Mouse (Mus musculus): ENCODE data around the gene Gm21828.
"Not testable (repeated sequence)": the region's sequence is repeated elsewhere in the genome, so short reads cannot be mapped to it uniquely, and the experiment has no call there.

The Gm21828 gene

DNA sequence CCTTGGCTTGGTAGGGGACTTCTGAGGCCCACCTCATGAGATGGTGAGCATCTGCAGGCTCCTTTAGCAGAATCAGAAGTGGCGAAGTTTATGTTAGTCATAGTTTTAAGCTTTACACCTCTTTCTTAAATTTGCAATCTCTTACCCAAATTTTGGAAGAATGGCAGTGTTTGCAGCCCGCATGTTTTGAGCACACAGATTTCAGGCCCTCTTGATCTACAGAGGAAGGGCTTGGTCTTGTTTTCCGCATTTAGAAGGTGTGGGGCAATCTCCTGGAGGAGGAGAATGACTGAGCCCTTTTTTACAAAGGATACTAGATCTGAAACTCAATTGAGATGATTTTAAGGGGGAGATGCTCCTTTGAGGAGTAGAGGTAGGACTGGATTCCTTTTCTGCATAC lies at the start of gene Gm21828:
Gene Gm21828, minus strand, starts transcription at position 101 of the 400 bp plus-strand sequence.
- not testable (repeated sequence) for DNase-seq (ENCODE audit: low spot score)

DNA sequence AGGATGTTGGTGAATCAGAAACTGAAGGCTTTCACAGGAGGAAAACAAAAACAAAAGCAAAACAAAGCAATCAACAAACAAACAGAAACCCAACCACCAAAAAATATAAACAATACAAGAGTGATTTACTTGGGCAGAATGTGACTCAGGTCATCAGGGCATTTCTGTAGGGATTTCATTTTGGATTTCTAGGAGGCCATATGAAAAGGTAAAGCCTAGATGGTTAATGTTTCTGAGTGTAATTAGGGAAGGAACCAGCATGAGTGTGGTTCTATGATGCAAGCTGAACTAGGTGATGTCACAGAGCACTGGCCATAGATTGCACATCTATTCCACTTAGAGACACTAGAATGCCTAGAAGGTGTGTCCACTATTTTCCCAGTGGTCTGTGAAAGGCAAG lies 28.4 kb upstream of the Gm21828 start, which contains the start of the genes Gm21440 and Gm21454:
Gene Gm21440, plus strand, starts transcription at position 301 of the 400 bp plus-strand sequence.
Gene Gm21454, plus strand, starts transcription at position 352 of the 400 bp plus-strand sequence.
- DNase-seq (ENCODE audit: low spot score), result not testable (repeated sequence)
